8 mouse cellular contexts compared by ENCODE assay signal in genomic region chr5:37162871-37163781, GRCm38 (mm10).
DNase-seq lines count a peak whose midpoint lies in the region; ATAC-seq lines count a peak whose summit lies in the region.

No protein-coding gene starts in this region.

- peak; percentile 36 to 47 for DNase-seq in CD8-positive naive resting alpha-beta T cell, adult 2 months (ENCODE audit: low read depth in 2 of 2, low spot score in 2 of 2)
- peak; percentile 32 for DNase-seq in adrenal gland, adult 8-10 months
- peak; percentile 52 for DNase-seq in embryo, embryonic 11.5 days (ENCODE audit: low read depth, low spot score)
- DNase-seq in heart, postnatal 10 days, result peak; percentile 43 to 58
- peak; percentile 81 for DNase-seq in layer of hippocampus, adult 9-11 months
- peak; percentile 57 for DNase-seq in retina, postnatal 7 days (ENCODE audit: low read depth, low spot score)
- DNase-seq in urinary bladder, postnatal 25 days (ENCODE audit: low spot score), result peak; percentile 26

- intact Hi-C loops in heart, postnatal 10 days (cut with DNase I), result loop anchor here (1.0 kb wide), 1 partner anchor 125 kb away; no protein-coding TSS in a partner anchor

- H3K36me3 ChIP-seq in lung, embryonic 15.5 days, result no peaks in the 10 kb centered on the region

- ATAC-seq in lung, embryonic 15.5 days (ENCODE audit: borderline replicate concordance, extremely low read depth, low FRiP score, low TSS enrichment), result no peak

- peak overlapping the region; percentile 50 for H3K4me2 ChIP-seq in lung, embryonic 15.5 days

- no peak overlapping the region for H3K27ac ChIP-seq in lung, embryonic 15.5 days

- no peak overlapping the region for H3K9ac ChIP-seq in lung, embryonic 15.5 days

- 7% methylated on average over 75 of the region's 75 CpGs for WGBS in lung, embryonic 15.5 days

- peak overlapping the region; percentile 20 for H3K4me3 ChIP-seq in lung, embryonic 15.5 days

- H3K9me3 ChIP-seq in lung, embryonic 15.5 days, result no peaks in the 10 kb centered on the region

- peaks cover 7% of the 10 kb centered on the region; the same call in 1 of the 2 replicates for H3K4me1 ChIP-seq in lung, embryonic 15.5 days

- peaks cover 65% of the 10 kb centered on the region for H3K27me3 ChIP-seq in lung, embryonic 15.5 days

Comparison
In these comparisons a context has a peak if more than half of its experiments do, and no peak if none do; other contexts are left out.
1. DNase-seq: peak in every context shown above with its lines; median percentile 81 in layer of hippocampus, adult 9-11 months; 57 in retina, postnatal 7 days; 52 in embryo, embryonic 11.5 days; 50 in heart, postnatal 10 days; 42 in CD8-positive naive resting alpha-beta T cell, adult 2 months; 32 in adrenal gland, adult 8-10 months; 26 in urinary bladder, postnatal 25 days.